Mouse (Mus musculus) cerebellum, postnatal 36 days (tissue): ENCODE results near the gene Slc19a1.

Experiments used
- DNase-seq, 2 experiments: peaks; one replicate each; pipeline ENCODE4 v3.0.0; 2021 to 2022; ENCODE audit warnings: mixed read lengths in 2 of 2

Slc19a1 gene

GRCm38 (mm10) chr10:77031768-77032375, at the start of gene Slc19a1:
Gene Slc19a1, plus strand, starts transcription at chr10:77032241.
- DNase-seq, result no peak

- no peak for DNase-seq
Observed at GRCm38 (mm10) chr10:76988586-76988985, 43.5 kb upstream of the Slc19a1 start.

- no peak for DNase-seq
Observed at GRCm38 (mm10) chr10:76992456-76992855, 39.6 kb upstream of the Slc19a1 start.

- DNase-seq, result peak; percentile 79 to 80
Observed at GRCm38 (mm10) chr10:76997759-76998513, 34.1 kb upstream of the Slc19a1 start.

GRCm38 (mm10) chr10:77004936-77005335, 27.1 kb upstream of the Slc19a1 start:
- DNase-seq, result no peak

- DNase-seq, result no peak
Observed at GRCm38 (mm10) chr10:77007433-77008108, 24.5 kb upstream of the Slc19a1 start.

- peak; percentile 78 to 83 for DNase-seq
Observed at GRCm38 (mm10) chr10:77008109-77008561, 23.9 kb upstream of the Slc19a1 start.

GRCm38 (mm10) chr10:77008698-77009097, 23.3 kb upstream of the Slc19a1 start:
- peak in 1 of 2 experiments; percentile 26 for DNase-seq

- no peak for DNase-seq
Observed at GRCm38 (mm10) chr10:77011681-77012080, 20.4 kb upstream of the Slc19a1 start.

- no peak for DNase-seq
Observed at GRCm38 (mm10) chr10:77016080-77016479, 16.0 kb upstream of the Slc19a1 start.

GRCm38 (mm10) chr10:77016499-77016898, 15.5 kb upstream of the Slc19a1 start:
- no peak for DNase-seq

- DNase-seq, result no peak
Observed at GRCm38 (mm10) chr10:77017061-77017460, 15.0 kb upstream of the Slc19a1 start.

- DNase-seq, result no peak
Observed at GRCm38 (mm10) chr10:77017662-77018061, 14.4 kb upstream of the Slc19a1 start.

GRCm38 (mm10) chr10:77021399-77022052, 10.5 kb upstream of the Slc19a1 start:
- DNase-seq, result peak; percentile 84 to 88

GRCm38 (mm10) chr10:77022301-77023130, 9.5 kb upstream of the Slc19a1 start:
- no peak for DNase-seq

GRCm38 (mm10) chr10:77024231-77024630, 7.8 kb upstream of the Slc19a1 start:
- no peak for DNase-seq

GRCm38 (mm10) chr10:77026944-77027343, 5.1 kb upstream of the Slc19a1 start:
- no peak for DNase-seq

GRCm38 (mm10) chr10:77028782-77029296, 3.2 kb upstream of the Slc19a1 start:
- no peak for DNase-seq

- DNase-seq, result no peak
Observed at GRCm38 (mm10) chr10:77029761-77030160, 2.3 kb upstream of the Slc19a1 start.

GRCm38 (mm10) chr10:77030666-77031065, 1.4 kb upstream of the Slc19a1 start:
- no peak for DNase-seq

- peak; percentile 95 to 96 for DNase-seq
Observed at GRCm38 (mm10) chr10:77032591-77033322, 716 bp downstream of the Slc19a1 start.
